Mouse (Mus musculus) kidney, adult 9 months (tissue): ENCODE data around the gene Bora.
"Not testable (repeated sequence)": the region's sequence is repeated elsewhere in the genome, so short reads cannot be mapped to it uniquely, and the experiment has no call there.

Experiments used
- DNase-seq: peaks from one replicate; pipeline ENCODE4 v3.0.0; 2022

Bora gene

DNA sequence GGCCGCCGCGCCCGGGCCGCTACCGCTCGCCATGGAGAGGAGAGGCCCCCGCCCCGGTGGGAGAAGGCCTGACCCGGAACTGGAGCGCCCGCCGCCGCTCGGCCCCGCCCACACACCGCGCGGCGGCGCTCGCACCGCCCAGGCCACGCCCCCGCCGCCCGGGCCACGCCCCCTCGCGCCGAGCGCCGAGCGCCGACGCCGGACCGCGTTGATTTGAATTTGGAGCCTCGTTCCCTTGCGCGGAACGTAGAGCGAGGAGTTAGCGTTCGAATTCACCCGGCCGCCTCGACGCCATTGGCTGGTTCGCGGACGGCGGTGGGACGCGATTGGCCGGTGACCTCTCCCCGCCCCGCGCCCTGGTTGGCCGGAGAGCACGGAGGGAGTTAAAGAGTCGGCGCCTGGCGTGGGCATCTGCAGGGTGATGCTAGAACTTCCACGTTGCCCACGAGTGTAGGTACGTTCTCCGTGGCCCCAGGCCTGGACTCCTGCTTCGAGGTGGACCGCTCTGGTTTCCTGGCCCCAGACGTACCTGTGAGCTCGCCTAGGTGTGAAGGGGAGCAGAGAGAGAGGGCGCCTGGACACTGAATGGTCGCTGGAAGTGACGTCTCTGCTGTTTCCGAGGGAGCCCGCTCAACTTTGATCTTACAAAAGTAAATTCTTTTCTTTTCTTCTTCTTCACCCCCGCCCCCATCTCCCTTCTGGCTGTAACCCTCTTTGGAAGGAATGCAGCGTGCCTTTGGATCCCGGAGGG, at the start of gene Bora, which contains the start of gene Mzt1:
TSS of gene Bora (plus strand) at position 192 of the 751 bp plus-strand sequence.
TSS of gene Mzt1 (minus strand) at position 104 of the 751 bp plus-strand sequence.
- DNase-seq: peak; percentile 94

DNA sequence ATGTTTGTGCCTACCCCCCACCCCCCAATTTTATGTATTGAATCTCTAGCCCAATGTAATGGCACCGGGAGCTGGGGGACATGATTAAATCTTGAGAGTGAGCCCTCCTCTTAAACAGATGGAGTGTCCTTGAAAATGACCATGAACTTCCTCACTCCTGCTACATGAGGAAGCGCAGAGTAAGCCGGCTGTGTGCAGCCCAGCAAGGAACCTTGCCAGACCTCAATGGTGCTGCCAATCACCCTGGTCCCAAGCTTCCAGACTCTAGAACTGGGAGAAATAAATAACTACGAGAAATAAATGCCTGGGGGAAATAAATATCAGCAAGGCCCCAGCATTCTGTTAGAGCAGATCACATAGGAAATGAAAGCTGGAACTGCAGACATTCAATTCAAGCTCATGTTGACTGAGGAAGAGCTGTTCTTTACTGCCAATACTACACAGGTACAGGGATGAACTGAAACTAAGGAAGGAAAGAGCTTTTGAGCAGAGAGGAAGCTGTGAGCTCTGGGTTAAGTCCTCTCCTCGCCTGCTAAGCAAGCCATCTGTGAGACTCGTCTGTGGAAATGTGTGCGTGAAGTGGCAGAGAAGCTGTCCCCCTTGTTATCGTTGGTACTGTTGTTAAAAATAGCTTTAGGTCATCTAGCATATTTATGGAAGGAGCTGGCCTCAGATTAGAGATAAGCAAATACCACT, 35.6 kb upstream of the Bora start:
- DNase-seq: peak; percentile 14

DNA sequence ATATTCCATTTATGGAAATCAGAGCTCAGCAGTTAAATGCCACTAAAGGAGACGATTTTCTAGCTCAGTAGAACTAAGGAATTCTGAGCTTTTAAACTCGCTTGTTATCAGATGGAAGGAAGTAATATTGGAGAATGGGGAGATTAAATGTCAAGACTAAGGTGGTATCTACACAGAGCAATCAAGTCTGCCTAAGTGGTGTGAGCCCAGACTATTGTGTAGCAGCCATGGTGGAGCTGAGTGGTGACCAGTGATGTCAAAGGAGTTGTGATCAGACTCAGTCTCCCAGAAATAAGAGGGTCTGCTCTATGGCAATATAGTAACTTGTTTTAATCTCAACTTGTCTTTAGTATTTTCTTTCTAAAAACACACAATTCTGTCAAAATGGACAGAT, 35.1 kb upstream of the Bora start:
- no peak for DNase-seq

DNA sequence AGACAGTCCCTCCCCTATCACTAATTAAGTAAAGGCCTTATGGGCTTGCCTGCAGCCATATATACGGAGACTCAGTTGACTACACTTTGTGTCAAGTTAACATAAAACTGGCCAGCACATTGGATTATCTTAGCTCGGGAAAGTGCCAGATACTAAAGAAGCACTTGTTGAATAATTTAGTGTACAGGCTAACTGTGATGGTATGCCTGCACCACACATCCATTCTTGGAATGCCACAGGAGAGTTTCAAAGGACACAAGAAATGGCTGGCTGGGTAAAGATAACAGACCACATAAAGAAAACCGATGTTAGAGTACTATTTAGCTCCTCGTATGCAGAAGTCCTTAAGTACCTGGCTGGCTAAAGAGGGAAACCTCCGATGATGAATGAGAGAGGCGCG, 27.3 kb upstream of the Bora start:
- DNase-seq: no peak

DNA sequence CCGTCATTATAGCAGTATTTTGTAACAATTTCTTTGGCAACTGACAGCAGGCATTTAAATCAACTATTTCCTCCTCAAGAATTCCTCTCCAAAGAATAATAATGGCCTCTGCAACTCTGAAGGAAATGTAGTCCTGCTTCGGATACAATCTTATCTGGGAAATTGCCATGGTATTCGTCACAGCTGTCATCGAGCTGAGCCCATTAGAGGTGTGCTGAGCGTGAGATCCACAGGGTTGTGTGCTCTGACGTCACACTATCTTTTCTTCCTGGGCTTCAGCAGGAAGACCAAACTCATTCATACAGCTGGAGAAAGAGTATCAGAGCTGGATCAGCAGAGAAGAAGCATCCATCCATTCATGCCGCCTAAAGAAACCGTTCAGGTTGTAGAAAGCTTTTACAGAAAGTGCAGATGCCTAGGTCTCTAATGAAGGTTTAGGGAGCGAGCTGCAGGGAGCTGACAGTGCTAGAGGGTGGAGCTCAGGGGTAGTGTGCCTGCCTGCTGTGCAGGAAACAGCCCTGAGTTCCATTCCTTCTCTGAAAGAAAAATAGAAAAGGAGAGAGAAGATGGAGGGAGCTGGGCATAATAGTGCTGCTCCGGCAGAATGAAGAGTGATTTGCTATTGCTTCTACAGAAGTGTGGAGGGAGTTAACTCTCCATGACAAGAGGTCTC, 26.8 kb upstream of the Bora start:
- no peak for DNase-seq

DNA sequence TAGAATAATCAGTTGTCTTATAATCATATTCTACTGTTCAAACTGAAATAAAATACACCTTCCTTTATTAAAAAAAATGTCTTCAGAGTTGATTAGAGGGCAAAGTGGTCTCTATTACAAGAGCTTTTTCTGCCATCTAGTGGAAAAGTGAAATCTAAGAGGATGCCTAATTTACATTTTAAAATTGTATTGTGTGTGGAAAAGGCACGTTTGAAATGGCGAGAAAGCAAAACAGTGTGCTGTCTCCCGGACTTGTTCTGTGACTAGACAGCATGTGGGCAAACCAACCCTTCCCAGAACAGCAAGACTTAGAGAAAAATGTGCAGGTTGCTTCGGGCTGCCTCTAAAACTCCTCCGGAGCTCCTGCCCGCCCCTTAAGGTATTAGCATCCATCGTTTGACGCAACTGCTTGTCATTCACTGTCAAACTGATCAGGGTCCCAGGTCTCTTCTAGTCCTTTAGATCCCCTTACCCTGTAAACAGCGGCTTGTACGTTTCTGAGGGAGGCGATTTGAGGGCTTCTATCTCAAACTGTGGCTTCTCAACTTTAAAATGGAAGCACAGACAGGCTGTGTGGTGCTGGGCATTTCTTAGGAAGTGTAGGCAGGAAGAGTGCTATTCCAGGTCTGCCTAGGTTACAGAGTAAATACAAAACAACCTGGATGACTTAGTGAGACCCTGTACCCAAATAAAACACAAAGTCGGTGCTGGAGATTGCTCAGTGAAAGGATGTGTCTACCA, 23.5 kb upstream of the Bora start:
- DNase-seq: peak; percentile 12

DNA sequence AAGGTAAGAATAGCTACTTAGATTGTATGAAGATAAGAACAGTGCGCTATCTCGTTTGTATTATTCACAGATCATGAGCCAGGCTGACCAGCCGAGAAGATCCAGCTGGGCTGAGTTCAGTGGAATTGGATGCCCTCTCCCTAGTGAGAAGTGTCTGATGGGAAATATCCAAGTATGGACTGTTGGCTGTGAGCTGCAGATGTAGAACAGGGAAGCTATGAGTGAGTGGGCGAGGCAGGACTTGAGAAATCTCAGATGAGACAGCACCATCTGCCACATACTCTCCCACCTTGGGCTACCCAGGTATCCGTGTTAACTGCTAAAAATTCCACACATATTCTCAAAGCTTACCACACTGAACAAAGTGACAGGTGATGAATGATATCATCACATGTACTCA, 16.0 kb upstream of the Bora start:
- no peak for DNase-seq

DNA sequence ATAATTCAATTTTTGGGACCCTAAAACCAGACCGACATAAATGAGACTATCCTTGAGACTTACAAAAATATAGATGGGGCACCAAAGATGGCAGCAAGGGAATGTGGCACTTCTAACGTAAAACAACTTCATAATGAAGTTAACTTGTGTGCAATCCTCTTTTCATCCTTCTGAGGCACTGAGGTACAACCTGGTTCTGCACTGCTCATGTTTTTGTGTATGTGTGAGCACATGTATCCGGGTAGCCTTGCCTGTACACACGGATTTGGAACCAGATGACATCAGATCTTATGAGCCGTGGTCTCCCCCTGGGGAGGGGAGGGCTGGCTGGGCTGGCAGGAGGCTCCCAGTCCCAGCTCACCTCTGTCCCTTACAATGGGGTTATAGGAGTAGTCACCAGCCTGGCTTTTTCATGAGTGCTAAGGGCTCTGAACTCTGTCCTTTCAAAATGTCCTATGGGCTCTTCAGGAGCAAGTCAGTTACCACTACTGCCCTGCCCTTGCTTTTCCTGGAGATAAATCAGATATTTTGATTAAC, 14.6 kb upstream of the Bora start:
- DNase-seq: no peak

DNA sequence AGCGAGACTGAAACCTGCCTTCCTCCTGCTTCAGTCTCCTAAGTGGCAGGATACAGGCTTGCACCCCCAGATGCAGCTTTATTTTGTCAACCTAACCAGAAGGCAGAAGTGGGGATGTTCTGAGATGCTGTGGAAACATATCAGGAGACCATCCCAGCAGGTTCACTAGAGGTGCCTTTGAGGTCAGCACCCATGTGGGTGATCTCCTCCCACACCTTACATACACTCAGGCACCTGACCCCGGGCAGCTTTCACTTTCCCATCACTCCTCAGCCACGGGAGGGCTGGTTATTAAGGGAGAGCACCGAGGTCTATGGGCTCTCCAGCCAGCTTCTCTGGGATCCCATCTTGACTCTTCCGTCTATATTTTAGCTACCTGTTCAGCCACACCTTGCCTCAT, 13.4 kb upstream of the Bora start:
- no peak for DNase-seq

DNA sequence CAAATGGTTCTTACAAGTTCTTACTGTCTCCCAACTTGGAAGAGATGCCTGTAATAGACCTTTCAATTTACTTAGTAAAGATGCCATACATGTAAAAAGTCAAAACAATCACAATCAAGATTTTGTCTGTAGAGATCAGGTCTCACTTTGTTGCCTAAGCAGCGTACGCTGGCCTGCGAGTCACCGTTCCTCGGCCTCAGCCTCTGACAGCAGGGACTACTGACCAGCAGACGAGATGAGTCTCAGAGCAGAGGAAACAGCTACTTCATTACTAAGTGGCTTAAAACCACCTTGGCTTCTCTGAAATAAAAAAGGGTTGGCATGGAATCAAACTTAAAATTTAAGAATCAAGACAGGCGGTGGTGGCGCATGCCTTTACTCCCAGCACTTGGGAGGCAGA, 11.2 kb upstream of the Bora start:
- not testable (repeated sequence) for DNase-seq

DNA sequence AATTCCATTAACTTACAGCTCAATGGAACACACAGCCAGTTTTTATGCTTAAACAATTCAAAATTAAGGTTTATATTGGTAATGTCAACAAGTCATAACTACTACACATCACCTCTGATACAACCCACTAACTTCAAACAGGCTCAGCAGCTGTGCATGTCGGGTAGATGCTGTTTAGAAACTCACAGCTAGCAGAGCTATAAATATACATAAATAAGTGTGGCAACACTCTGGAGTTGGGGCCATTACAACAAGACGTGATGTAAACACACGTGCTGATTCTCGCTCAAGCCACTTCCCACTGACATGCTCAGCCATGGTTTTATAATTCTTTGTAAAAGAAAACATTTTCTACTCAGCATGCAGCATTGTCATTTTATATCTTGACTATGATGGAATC, 10.0 kb upstream of the Bora start:
- no peak for DNase-seq

DNA sequence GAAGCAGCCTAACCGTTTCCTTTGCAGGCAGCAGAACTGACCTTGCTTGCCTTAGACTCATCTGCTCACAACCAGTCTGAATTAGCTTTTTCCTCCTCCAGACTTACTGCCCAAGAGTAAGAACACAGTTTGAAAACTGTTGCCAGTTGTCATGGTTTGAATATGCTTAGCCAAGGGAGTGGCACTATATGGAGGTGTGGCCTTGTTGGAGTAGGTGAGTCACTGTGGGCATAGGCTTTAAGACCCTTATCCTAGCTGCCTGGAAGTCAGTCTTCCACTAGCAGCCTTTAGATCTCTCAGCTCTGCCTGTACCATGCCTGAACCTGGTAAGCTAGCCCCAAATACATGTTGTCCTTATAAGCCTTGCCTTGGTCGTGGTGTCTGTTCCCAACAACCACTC, 8.3 kb upstream of the Bora start:
- DNase-seq: no peak

DNA sequence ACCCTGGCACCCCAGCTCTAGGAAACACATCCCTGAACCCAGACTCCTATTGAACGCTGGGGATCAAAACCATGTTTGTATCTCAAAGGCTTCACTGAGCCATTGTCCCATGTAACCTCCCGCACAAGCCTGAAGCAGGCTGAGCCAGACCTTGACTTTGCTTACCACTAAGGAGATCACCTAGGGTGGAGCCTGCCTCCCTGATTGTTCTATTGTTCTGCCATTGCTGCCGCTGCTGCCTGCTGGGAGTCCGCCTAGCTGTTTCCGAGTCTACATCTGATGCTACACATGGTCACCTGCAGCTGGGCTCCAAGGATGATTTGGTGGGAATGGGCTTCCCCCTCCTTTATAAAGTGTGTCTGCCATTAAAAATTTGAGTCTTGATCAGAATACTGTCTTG, 6.7 kb upstream of the Bora start:
- not testable (repeated sequence) for DNase-seq

DNA sequence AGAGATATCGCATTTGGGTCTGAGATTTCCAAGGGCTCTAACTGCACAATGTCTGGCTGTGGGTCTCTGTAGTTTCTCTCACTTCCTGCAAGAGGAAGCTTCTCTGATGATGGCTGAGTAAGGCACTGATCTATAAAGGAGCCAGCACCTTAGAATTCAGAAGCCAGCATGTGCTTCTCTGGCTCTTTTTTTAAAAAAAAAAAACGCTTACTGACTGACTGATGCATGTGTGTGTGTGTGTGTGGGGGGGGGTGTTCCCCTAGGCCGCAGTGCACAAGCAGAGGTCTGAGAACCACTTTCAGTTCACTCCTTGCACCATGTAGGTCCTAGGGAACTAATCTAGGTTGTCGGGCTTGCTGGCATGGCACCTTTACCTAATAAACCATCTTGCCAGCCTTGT, 4.6 kb upstream of the Bora start:
- no peak for DNase-seq

DNA sequence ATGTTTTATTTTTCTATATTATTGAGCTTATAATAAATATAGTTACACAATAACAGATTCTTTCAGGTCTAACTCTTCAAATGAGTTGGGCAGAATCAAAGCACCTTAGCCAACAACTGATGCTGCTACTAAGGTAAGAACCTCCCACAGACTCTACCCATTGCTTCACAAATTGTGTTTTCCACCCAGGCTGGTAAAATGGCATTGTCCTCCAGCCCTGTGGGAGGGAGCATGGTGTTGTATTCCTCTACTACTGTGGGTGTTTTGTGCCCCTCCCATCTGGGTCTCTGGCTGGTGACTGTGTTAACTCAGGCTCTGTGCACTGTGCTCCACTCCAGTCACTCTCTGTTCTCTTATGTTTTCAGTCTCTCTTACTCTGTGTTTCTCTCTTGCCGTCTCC, 2.5 kb upstream of the Bora start:
- no peak for DNase-seq

DNA sequence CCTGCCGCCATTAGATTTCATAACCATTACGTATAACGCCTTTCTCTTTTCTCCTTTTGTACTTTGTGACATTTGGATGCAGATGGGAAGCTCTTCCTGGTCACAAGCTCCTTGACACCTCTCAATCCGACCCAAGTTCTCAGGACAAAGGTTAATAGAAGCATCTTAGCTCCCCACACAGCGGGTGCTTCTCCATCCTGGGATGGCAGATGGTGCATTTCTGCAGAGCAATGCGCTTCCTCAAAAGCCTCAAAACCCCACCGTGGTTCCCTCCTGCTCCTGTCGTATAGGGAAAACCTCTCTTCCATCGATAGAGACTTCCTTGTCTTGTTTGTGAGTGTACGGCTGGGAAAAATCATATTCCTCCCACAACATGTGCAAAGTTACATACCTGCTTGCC, 1.9 kb upstream of the Bora start:
- no peak for DNase-seq

DNA sequence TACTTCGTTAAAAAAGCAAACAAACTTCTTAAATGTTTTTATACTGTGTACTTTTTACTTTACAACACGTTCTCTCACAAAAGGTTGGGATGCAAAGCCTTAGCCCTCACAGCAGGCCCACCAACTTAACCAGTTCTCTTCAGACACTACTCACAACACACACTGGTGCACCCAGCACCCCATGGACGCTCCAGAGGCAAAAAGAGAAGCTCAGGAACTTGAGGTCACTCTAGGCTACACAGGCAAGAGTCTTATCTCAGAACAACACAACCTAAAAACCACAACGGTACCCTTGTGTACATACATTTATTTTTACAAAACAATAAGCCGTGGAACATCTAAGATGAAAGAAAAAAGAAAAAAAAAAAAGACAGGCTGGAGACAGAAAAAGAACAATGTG, 1.3 kb upstream of the Bora start:
- no peak for DNase-seq

DNA sequence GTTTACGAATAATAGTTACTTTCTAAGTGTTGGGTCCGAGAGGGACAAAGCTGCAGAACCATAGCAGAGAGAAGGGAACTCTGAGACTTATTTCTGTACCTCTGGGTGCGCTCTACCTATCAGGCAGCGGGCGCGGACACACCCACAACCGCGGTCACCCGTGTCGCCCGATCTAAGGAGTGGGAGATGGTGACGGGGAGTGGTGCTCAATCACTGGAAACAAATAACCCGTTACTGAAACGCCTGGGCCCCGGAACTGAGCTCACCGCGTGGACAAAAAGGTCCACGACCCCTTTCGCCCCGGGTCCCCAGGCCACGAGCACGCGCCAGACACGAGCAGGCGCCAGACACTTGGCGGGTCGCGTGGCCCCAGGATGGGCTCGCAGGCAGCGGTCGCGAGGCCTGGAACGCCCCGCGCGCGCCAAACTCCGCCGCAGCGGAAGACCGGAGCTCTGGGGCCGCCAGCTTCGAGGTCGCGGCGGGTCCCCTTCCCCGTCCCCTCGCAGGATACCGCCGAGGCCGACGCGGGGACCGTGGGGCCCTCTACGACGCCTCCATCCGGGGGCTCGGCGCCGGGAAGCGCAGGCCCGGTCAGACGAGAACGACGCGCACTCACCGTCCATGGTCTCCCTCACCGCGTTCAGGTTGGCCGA, 518 bp upstream of the Bora start:
- no peak for DNase-seq

DNA sequence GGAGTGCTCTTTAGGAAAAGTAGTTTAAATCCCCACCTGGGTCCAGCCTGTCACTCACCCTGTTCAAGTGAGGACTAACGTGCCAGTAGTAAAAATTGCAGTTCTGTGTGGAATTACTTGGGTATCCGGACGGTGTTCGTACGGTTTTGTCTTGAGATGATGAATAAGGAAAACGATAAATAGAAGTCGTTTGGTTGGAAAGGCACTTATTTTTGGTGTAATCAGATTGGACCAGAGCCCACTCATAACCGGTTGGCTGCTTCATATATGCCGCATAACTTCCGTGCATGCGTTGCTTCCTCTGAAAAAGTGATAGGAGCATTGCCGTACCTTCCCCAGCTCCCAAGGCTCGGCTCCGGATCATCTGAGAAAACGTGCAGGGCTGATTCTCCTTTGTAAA, 760 bp downstream of the Bora start:
- peak; percentile 14 for DNase-seq

DNA sequence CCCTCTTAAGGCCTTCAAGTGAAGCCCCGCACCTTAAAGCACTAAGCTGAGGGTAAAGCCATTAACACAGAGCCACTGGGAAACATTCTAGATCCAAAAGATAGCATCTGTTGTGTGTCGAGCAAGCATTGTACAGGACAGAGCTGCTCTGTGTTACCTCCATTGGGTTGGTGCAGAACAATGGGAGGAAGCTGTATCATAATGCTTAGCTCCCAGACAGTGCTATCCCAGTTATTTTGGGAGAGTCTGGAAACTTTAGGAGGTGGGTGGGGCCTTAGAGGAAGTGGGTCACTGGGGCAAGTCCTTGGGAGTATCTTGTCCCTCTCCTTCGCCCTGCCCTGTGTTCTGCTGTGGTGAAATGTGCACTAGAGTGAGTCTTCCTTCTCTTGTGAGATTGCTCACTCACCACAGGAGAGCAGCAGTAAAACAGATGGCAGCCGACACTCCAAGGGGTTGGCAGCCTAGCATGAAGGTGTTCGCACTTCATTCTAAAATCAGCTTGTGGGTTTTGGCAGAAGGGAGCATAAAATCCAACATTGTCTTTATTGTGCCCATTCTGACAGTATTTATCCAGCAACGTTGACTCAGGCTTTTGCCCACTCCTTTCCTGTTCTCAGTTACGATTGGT, 13.1 kb downstream of the Bora start:
- DNase-seq: no peak

DNA sequence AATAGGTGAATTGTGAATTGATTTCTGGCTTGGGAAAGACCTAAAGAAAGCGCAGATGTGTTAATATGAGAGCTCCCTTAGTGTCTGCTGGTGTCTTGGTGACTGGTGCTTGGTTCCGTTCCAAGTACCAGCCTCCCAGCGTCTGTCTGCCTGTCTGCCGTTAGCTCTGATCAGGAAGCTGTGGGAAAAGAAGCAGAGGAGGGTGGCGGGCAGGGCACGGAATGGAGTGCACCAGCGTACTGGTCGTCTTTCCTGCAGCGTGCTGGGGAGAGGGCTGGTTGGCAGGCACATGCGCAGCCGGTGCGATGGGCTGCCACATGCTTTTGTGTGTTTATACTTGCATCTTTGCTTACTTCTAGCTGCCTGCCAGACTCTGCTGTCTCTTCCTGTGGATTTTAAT, 14.6 kb downstream of the Bora start:
- no peak for DNase-seq

DNA sequence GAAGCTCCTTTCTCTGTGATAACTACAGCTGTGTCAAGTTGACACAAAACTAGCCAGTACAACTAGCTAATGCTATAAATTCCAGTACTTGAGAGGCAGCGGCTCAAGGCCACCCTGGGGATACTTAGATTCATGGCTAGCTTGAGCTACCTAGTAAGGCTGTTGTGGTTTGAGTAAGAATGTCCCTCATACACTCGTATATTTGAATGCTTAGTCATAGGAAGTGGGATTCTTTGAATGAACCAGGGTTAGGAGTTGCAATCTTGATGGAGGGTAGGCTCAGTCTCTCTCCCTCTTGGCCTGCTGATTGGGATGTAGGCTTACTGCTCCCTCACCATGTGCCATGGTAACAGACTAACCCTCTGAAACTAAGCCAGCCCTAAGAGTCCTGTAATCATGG, 17.1 kb downstream of the Bora start:
- DNase-seq: no peak
